Mouse (Mus musculus) limb, embryonic 14.5 days (tissue): ENCODE measurements around the gene Cdiptos. TPM values are rescaled to one million over a fixed set of nuclear protein-coding genes. Genes with fewer than 3 reads are reported as not detected.

Experiments used
- ATAC-seq: fragments of 200-750 bp; cut with Nextera tagmentation; 2 replicates; pipeline ENCODE4 v1.8.0; 2017; ENCODE audit warnings: low read depth, moderate number of reproducible peaks, moderate TSS enrichment; ENCODE audit not compliant: low FRiP score
- DNase-seq: peaks from one replicate; pipeline ENCODE4 v3.0.0-alpha.2; 2015; ENCODE audit warnings: low spot score
- H3K27ac ChIP-seq: fragments of 300-500 bp; sonication (generic); replicated peaks from 2 replicates; pipeline ENCODE4 v1.5.1; 2014; ENCODE audit warnings: low read depth, mild to moderate bottlenecking, low read length, moderate library complexity, mixed read lengths
- H3K27me3 ChIP-seq: fragments of 300-500 bp; sonication (generic); 2 replicates; pipeline ENCODE4 v1.6.1; 2014; ENCODE audit warnings: low read length, mixed read lengths; ENCODE audit not compliant: control insufficient read depth, insufficient read depth
- H3K36me3 ChIP-seq: fragments of 300-500 bp; sonication (generic); 2 replicates; pipeline ENCODE4 v1.6.1; 2014; ENCODE audit warnings: mild to moderate bottlenecking, low read length, moderate library complexity, mixed read lengths; ENCODE audit not compliant: control insufficient read depth, insufficient read depth
- H3K4me1 ChIP-seq: fragments of 300-500 bp; sonication (generic); 2 replicates; pipeline ENCODE4 v1.6.1; 2014; ENCODE audit warnings: antibody characterized with exemption, low read length, mixed read lengths; ENCODE audit not compliant: control insufficient read depth, insufficient read depth
- H3K4me2 ChIP-seq: fragments of 300-500 bp; sonication (generic); replicated peaks from 2 replicates; pipeline ENCODE4 v1.6.1; 2014; ENCODE audit warnings: low read depth, mild to moderate bottlenecking, low read length, moderate library complexity; ENCODE audit not compliant: severe bottlenecking
- H3K4me3 ChIP-seq: fragments of 300-500 bp; sonication (generic); replicated peaks from 2 replicates; pipeline ENCODE4 v1.5.1; 2014; ENCODE audit warnings: low read length
- H3K9ac ChIP-seq: fragments of 300-500 bp; sonication (generic); 2 replicates; pipeline ENCODE4 v1.6.1; 2014; ENCODE audit warnings: mild to moderate bottlenecking, low read depth, low read length, moderate library complexity; ENCODE audit not compliant: severe bottlenecking
- H3K9me3 ChIP-seq: fragments of 300-500 bp; sonication (generic); 2 replicates; pipeline ENCODE4 v1.6.1; 2016; ENCODE audit warnings: low read length; ENCODE audit not compliant: control insufficient read depth
- POLR2A ChIP-seq: fragments of 200-500 bp; IDR thresholded peaks from 2 replicates; pipeline ENCODE4 v1.8.0; 2012; ENCODE audit warnings: inconsistent platforms, mild to moderate bottlenecking, moderate library complexity, borderline replicate concordance; ENCODE audit not compliant: insufficient read depth, insufficient read length; ENCODE audit errors: extremely low read depth
- WGBS: fragments of 180-500 bp; shearing (Covaris S2); extraction: QIAGEN DNeasy Blood & Tissue Kit; methylation state at CpG from one replicate; pipeline ENCODE4 v1.1.7; 2014; 5-methylcytosine and 5-hydroxymethylcytosine counted together
- polyA plus RNA-seq, 2 experiments: library from polyadenylated mRNA; depleted of rRNA in 1 of 2; stranded (reverse) in 1 of 2; unstranded in 1 of 2; fragments of >200 nt; fragmentation: Nextera tagmentation in 1 of 2; extraction: Ambion mirVana in 1 of 2; gene quantifications; 2 replicates each; pipeline versions ENCODE4 v1.2.1 to v1.2.3; 2012 to 2014

Gene Cdiptos
- polyA plus RNA-seq (2012; rRNA removed) (1.5 and 1.9 TPM in 2 replicates), polyA plus RNA-seq (2014; fragmentation: Nextera tagmentation; extraction: Ambion mirVana) (0.83 and 1.2 TPM in 2 replicates)

DNA sequence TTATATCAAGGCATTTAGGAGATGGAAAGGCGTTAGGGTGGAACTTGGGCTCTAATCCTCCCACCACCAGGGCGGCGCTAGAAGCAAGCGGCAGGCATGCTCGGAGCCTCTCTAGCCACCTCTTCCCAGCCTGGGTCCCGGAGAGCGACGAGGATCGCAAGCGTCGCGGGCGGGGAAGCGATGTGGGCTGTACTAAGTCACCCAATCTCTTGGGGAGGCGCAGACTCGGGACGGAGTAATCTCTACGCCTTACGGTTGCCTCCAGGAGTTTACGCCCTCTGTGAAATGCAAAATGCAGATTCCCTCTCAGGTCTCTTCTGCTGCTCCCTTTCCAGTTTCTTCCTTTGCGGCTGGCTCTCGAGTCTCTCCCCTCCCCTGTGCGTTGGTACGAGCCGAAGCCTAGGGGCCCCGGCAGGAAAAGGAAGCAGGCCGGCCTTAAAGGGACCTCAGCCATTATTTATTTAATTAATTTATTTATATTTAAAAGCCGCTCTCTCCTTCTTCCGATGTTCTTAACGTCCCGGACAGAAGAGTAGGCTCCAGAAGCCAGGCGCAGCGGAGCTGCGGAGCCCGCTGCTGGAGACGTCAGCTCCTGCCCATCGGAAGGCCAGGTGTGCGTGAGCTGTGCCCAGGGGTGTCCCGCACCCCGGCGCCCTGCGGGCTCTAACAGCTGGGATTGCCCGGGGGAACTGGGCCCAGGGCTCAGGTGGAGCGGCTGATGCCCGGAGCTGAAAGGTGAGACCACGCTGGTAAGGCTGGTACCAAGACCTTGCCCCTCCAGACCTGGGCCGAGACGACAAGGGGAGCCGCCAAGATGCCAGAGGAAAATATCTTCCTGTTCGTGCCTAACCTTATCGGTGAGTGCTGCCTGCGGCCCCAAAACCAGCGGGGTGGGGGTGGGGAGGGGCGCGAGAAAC, at the start of gene Cdiptos:
Gene Cdiptos (minus strand): TSS at position 149 of the 917 bp plus-strand sequence.
- under 1% methylated on average over 55 of the region's 55 CpGs for WGBS

DNA sequence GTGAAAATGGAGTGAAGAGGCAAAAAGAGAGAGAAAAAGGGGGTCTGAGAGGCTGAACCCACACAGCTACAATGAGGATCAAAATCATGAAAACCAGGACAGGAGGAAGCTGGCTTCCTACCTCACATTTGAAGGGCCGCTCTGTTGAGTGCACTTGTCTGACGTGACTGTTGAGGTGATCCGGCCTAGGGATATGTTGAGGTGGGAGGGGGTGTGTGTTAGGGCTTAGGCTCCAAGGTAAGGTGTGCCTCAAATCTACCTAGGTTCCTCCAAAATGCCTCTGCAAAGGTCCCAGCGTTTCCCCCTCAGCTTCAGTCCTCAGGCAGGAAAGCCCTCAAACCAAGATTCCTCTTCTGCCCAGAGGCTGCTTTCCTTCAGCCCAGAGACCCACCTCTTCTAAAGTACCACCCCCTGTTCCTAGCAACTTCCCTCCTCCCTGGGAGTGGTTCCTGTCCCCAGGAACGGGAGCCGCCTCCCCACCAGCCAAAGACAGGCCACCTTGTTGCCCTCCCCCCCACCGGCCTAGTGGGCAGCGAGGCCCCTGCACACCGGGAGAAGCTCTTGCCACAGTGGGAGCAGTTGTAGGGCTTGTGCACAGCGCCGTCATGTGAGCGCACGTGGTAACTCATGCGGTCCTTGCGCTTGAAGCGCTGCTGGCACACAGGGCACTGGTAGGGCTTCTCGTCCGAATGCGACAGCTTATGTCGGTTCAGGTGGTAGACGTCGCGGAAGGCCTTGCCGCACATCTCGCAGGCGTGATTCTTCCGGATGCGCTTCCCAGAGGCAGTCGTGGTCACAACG, 49.1 kb upstream of the Cdiptos start:
- WGBS = under 1% methylated on average over 28 of the region's 30 CpGs
- ATAC-seq = peak; percentile 1; the same call in 1 of the 2 replicates
- H3K4me1 ChIP-seq = peaks cover 45% of the 10 kb centered on the region

More for the DNA sequence above, at the start of gene Cdiptos:
- Histone ChIP-seq H3K4me2 (peak within 1 kb of the TSS; percentile 80), H3K27ac (peak within 1 kb of the TSS; percentile 94), H3K36me3 (peaks cover 31% of the 10 kb centered on the region), H3K27me3 (no peaks in the 10 kb centered on the region), H3K4me1 (peaks cover 7% of the 10 kb centered on the region; the same call in 1 of the 2 replicates), H3K4me3 (peak within 1 kb of the TSS; percentile 97), H3K9ac (peak within 1 kb of the TSS; percentile 96), H3K9me3 (no peaks in the 10 kb centered on the region)
- DNase-seq (peak; percentile 96), ATAC-seq (peak; percentile 97)
- TF ChIP-seq POLR2A = no peak

DNA sequence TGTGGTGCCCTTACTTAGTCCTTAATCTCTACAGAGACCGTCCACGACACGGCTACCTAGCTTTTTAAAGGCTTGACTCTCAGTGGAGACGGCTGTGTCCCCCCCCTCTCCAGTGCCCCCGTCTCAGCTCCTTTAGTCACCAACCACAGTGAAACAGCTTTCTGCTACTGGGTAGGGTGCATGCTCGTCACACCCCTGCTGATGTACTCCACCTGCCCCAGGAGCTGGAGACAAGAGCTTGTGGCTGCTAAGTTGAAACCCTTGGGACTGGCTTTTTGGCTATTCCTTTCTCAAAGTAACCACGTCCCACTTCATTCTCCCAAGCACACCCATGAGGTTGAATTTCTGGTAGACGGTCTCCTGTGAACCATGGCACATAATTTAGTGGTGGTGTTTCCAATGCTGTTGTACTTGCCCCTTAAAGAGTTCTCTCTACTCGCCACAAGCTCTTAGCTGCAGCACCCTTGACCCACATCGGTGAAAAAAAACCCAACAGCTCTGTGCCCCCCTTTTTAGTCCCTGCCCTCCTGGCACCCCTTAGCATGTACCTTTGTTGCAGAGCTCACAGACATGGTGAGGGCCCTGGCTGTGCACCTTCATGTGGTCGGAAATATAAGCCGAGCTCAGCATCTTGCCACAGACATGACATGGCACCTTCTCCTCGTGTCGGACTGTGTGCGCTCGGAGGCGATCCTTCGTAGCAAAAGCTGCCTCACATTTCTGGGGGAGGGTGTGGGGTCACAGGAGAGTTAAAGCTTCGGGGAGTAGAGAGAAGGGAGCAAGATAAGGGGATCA, 48.2 kb upstream of the Cdiptos start:
- no peak for TF ChIP-seq POLR2A
- Histone ChIP-seq H3K27me3 (no peaks in the 10 kb centered on the region), H3K4me2 (peak overlapping the region; percentile 90), H3K36me3 (peaks cover 45% of the 10 kb centered on the region), H3K9ac (peak overlapping the region; percentile 97), H3K4me1 (peaks cover 54% of the 10 kb centered on the region), H3K9me3 (no peaks in the 10 kb centered on the region), H3K4me3 (peak overlapping the region; percentile 96), H3K27ac (peak overlapping the region; percentile 98; the same call in 1 of the 2 replicates)
- no peak for DNase-seq
- WGBS = 21% methylated on average over 19 of the region's 19 CpGs
- ATAC-seq = no peak

More for the DNA sequence above, 49.1 kb upstream of the Cdiptos start:
- DNase-seq = peak; percentile 79
- Histone ChIP-seq H3K36me3 (peaks cover 51% of the 10 kb centered on the region), H3K4me2 (peak overlapping the region; percentile 90), H3K4me3 (peak overlapping the region; percentile 96), H3K27me3 (no peaks in the 10 kb centered on the region), H3K9me3 (no peaks in the 10 kb centered on the region), H3K9ac (peak overlapping the region; percentile 97), H3K27ac (peak overlapping the region; percentile 98)
- no peak for TF ChIP-seq POLR2A

DNA sequence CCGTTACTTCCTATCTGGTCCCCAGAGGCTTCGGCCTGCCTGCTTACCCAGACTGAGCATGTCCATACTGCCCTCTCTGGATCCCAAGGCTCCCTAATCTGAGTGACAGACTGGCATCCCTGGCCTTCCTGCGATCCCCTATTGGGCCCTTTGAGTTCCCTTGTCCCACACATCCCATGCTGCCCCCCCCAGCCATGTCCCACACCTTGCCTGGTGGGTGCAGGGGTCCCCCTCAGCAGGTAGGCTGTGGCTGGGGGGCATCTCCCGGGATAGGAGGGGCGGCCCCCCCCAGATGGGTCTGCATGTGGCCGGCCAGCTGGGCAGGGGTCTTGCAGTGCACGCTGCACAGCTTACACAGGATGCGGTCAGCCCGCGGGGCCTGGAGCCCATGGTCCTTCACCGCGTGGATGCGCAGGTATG, 47.4 kb upstream of the Cdiptos start:
- H3K4me1 ChIP-seq = peaks cover 55% of the 10 kb centered on the region
- WGBS = 74% methylated on average over 13 of the region's 13 CpGs
- no peaks in the 10 kb centered on the region for H3K9me3 ChIP-seq
- H3K36me3 ChIP-seq = peaks cover 40% of the 10 kb centered on the region
- DNase-seq = no peak
- H3K4me3 ChIP-seq = peak overlapping the region; percentile 96
- peak overlapping the region; percentile 97 for H3K9ac ChIP-seq
- no peaks in the 10 kb centered on the region for H3K27me3 ChIP-seq
- TF ChIP-seq POLR2A = no peak
- no peak overlapping the region for H3K27ac ChIP-seq
- peak overlapping the region; percentile 90 for H3K4me2 ChIP-seq
- no peak for ATAC-seq
